Mouse (Mus musculus) intestine, embryonic 15.5 days (tissue): ENCODE measurements at regions not wholly inside any gene's neighbourhood (a gene's known extent, or its start where the extent isn't known, plus 50 kb on each side); places are given as distances from the start of the nearest gene placed in this dataset.
A peak's percentile ranks its signal among the peaks of the same experiment; 100 is the strongest.

Experiments
- ATAC-seq: fragments of 200-750 bp; cut with Nextera tagmentation; 2 replicates; pipeline ENCODE4 v1.8.0; 2017; ENCODE audit warnings: moderate TSS enrichment, moderate library complexity
- H3K27ac ChIP-seq: fragments of 300-500 bp; sonication (generic); 2 replicates; pipeline ENCODE4 v1.5.1; 2015; ENCODE audit warnings: mild to moderate bottlenecking, inconsistent platforms
- H3K27me3 ChIP-seq: fragments of 300-500 bp; sonication (generic); replicated peaks from 2 replicates; pipeline ENCODE4 v1.6.1; 2015; ENCODE audit warnings: inconsistent platforms
- H3K36me3 ChIP-seq: fragments of 300-500 bp; sonication (generic); 2 replicates; pipeline ENCODE4 v1.6.1; 2015; ENCODE audit warnings: inconsistent platforms
- H3K4me1 ChIP-seq: fragments of 300-500 bp; sonication (generic); replicated peaks from 2 replicates; pipeline ENCODE4 v1.6.1; 2015; ENCODE audit warnings: inconsistent platforms
- H3K4me2 ChIP-seq: fragments of 300-500 bp; sonication (generic); replicated peaks from 2 replicates; pipeline ENCODE4 v1.6.1; 2015; ENCODE audit warnings: mild to moderate bottlenecking, inconsistent platforms
- H3K4me3 ChIP-seq: fragments of 300-500 bp; sonication (generic); replicated peaks from 2 replicates; pipeline ENCODE4 v1.5.1; 2015; ENCODE audit warnings: inconsistent platforms
- H3K9ac ChIP-seq: fragments of 300-500 bp; sonication (generic); 2 replicates; pipeline ENCODE4 v1.6.1; 2015; ENCODE audit warnings: inconsistent platforms
- H3K9me3 ChIP-seq: fragments of 300-500 bp; sonication (generic); 2 replicates; pipeline ENCODE4 v1.6.1; 2016; ENCODE audit warnings: inconsistent platforms
- WGBS: fragments of 180-500 bp; shearing (Covaris S2); methylation state at CpG from one replicate; pipeline ENCODE4 v1.1.7; 2015; 5-methylcytosine and 5-hydroxymethylcytosine counted together

- Histone ChIP-seq H3K4me2 (no peak overlapping the region), H3K4me3 (no peak overlapping the region), H3K9me3 (no peaks in the 10 kb centered on the region), H3K4me1 (no peaks in the 10 kb centered on the region), H3K9ac (no peak overlapping the region), H3K27ac (no peak overlapping the region), H3K27me3 (no peaks in the 10 kb centered on the region), H3K36me3 (no peaks in the 10 kb centered on the region)
- 79% methylated on average over 4 of the region's 4 CpGs for WGBS
- ATAC-seq: no peak
Observed at GRCm38 (mm10) chr13:106513669-106514068, 423.1 kb downstream of the Ipo11 start.

GRCm38 (mm10) chr13:106510435-106510834 lies 426.3 kb downstream of the Ipo11 start:
- no peak overlapping the region for H3K9ac ChIP-seq
- H3K4me2 ChIP-seq: no peak overlapping the region
- H3K27me3 ChIP-seq: no peaks in the 10 kb centered on the region
- no peaks in the 10 kb centered on the region for H3K4me1 ChIP-seq
- H3K4me3 ChIP-seq: no peak overlapping the region
- ATAC-seq: no peak
- WGBS: 79% methylated on average over 6 of the region's 6 CpGs
- no peaks in the 10 kb centered on the region for H3K9me3 ChIP-seq
- no peak overlapping the region for H3K27ac ChIP-seq
- H3K36me3 ChIP-seq: no peaks in the 10 kb centered on the region

- no peak overlapping the region for H3K4me2 ChIP-seq
- no peaks in the 10 kb centered on the region for H3K36me3 ChIP-seq
- H3K27ac ChIP-seq: no peak overlapping the region
- no peaks in the 10 kb centered on the region for H3K9me3 ChIP-seq
- no peaks in the 10 kb centered on the region for H3K27me3 ChIP-seq
- H3K4me1 ChIP-seq: no peaks in the 10 kb centered on the region
- H3K4me3 ChIP-seq: no peak overlapping the region
- peak; percentile 69 for ATAC-seq
- 36% methylated on average over 6 of the region's 6 CpGs for WGBS
- H3K9ac ChIP-seq: no peak overlapping the region
Observed at GRCm38 (mm10) chr13:106501273-106501672, 435.5 kb downstream of the Ipo11 start.

- Histone ChIP-seq H3K27me3 (no peaks in the 10 kb centered on the region), H3K4me3 (no peak overlapping the region), H3K27ac (no peak overlapping the region), H3K4me2 (no peak overlapping the region), H3K9me3 (no peaks in the 10 kb centered on the region), H3K9ac (no peak overlapping the region), H3K36me3 (no peaks in the 10 kb centered on the region), H3K4me1 (no peaks in the 10 kb centered on the region)
- WGBS: 44% methylated on average over 4 of the region's 4 CpGs
- no peak for ATAC-seq
Observed at GRCm38 (mm10) chr13:106471264-106471663, 465.5 kb downstream of the Ipo11 start.

- H3K9me3 ChIP-seq: no peaks in the 10 kb centered on the region
- 83% methylated on average over 6 of the region's 6 CpGs for WGBS
- H3K27me3 ChIP-seq: no peaks in the 10 kb centered on the region
- no peak overlapping the region for H3K27ac ChIP-seq
- no peak overlapping the region for H3K4me2 ChIP-seq
- no peaks in the 10 kb centered on the region for H3K36me3 ChIP-seq
- ATAC-seq: no peak
- no peak overlapping the region for H3K9ac ChIP-seq
- no peaks in the 10 kb centered on the region for H3K4me1 ChIP-seq
- no peak overlapping the region for H3K4me3 ChIP-seq
Observed at GRCm38 (mm10) chr13:106454366-106454927, 482.3 kb downstream of the Ipo11 start.

- H3K4me3 ChIP-seq: no peak overlapping the region
- H3K4me2 ChIP-seq: no peak overlapping the region
- H3K9ac ChIP-seq: no peak overlapping the region
- no peaks in the 10 kb centered on the region for H3K27me3 ChIP-seq
- no peaks in the 10 kb centered on the region for H3K36me3 ChIP-seq
- no peaks in the 10 kb centered on the region for H3K4me1 ChIP-seq
- H3K9me3 ChIP-seq: no peaks in the 10 kb centered on the region
- WGBS: 64% methylated on average over 3 of the region's 3 CpGs
- H3K27ac ChIP-seq: no peak overlapping the region
- ATAC-seq: no peak
Observed at GRCm38 (mm10) chr13:106432165-106432564, 504.6 kb downstream of the Ipo11 start.

GRCm38 (mm10) chr13:106406608-106407038 lies 530.1 kb downstream of the Ipo11 start:
- H3K4me2 ChIP-seq: no peak overlapping the region
- no peaks in the 10 kb centered on the region for H3K9me3 ChIP-seq
- H3K36me3 ChIP-seq: no peaks in the 10 kb centered on the region
- no peak for ATAC-seq
- no peak overlapping the region for H3K4me3 ChIP-seq
- no peak overlapping the region for H3K27ac ChIP-seq
- no peaks in the 10 kb centered on the region for H3K4me1 ChIP-seq
- WGBS: 57% methylated on average over 1 of the region's 1 CpGs
- H3K27me3 ChIP-seq: no peaks in the 10 kb centered on the region
- no peak overlapping the region for H3K9ac ChIP-seq

GRCm38 (mm10) chr13:106392642-106393041 lies 544.1 kb downstream of the Ipo11 start:
- no peaks in the 10 kb centered on the region for H3K27me3 ChIP-seq
- no peak overlapping the region for H3K9ac ChIP-seq
- H3K36me3 ChIP-seq: no peaks in the 10 kb centered on the region
- no peak overlapping the region for H3K4me2 ChIP-seq
- ATAC-seq: no peak
- H3K27ac ChIP-seq: no peak overlapping the region
- H3K9me3 ChIP-seq: no peaks in the 10 kb centered on the region
- 75% methylated on average over 8 of the region's 8 CpGs for WGBS
- H3K4me1 ChIP-seq: no peaks in the 10 kb centered on the region
- H3K4me3 ChIP-seq: no peak overlapping the region

- no peak for ATAC-seq
- H3K9me3 ChIP-seq: no peaks in the 10 kb centered on the region
- H3K4me1 ChIP-seq: no peaks in the 10 kb centered on the region
- no peak overlapping the region for H3K27ac ChIP-seq
- H3K36me3 ChIP-seq: no peaks in the 10 kb centered on the region
- no peak overlapping the region for H3K4me3 ChIP-seq
- no peak overlapping the region for H3K9ac ChIP-seq
- WGBS: 71% methylated on average over 4 of the region's 4 CpGs
- no peaks in the 10 kb centered on the region for H3K27me3 ChIP-seq
- no peak overlapping the region for H3K4me2 ChIP-seq
Observed at GRCm38 (mm10) chr13:106388634-106389033, 548.1 kb downstream of the Ipo11 start.

GRCm38 (mm10) chr13:106367589-106367988 lies 569.2 kb downstream of the Ipo11 start:
- Histone ChIP-seq H3K4me1 (no peaks in the 10 kb centered on the region), H3K36me3 (no peaks in the 10 kb centered on the region), H3K9me3 (no peaks in the 10 kb centered on the region), H3K9ac (no peak overlapping the region), H3K27ac (no peak overlapping the region), H3K4me2 (no peak overlapping the region), H3K4me3 (no peak overlapping the region), H3K27me3 (no peaks in the 10 kb centered on the region)
- WGBS: 87% methylated on average over 7 of the region's 7 CpGs
- ATAC-seq: no peak

- ATAC-seq: no peak
- no peak overlapping the region for H3K4me3 ChIP-seq
- WGBS: 80% methylated on average over 4 of the region's 4 CpGs
Observed at GRCm38 (mm10) chr13:106352614-106353409, 583.9 kb downstream of the Ipo11 start.

GRCm38 (mm10) chr13:106332025-106332424 lies 604.7 kb downstream of the Ipo11 start:
- Histone ChIP-seq H3K36me3 (no peaks in the 10 kb centered on the region), H3K4me3 (no peak overlapping the region), H3K4me2 (no peak overlapping the region), H3K9me3 (no peaks in the 10 kb centered on the region), H3K27ac (no peak overlapping the region), H3K27me3 (no peaks in the 10 kb centered on the region), H3K4me1 (no peaks in the 10 kb centered on the region), H3K9ac (no peak overlapping the region)
- no peak for ATAC-seq

More at GRCm38 (mm10) chr13:106352614-106353409, 583.9 kb downstream of the Ipo11 start:
- H3K27me3 ChIP-seq: no peaks in the 10 kb centered on the region
- H3K36me3 ChIP-seq: no peaks in the 10 kb centered on the region
- H3K27ac ChIP-seq: no peak overlapping the region
- H3K4me1 ChIP-seq: no peaks in the 10 kb centered on the region
- H3K9ac ChIP-seq: no peak overlapping the region
- no peaks in the 10 kb centered on the region for H3K9me3 ChIP-seq
- no peak overlapping the region for H3K4me2 ChIP-seq

- Histone ChIP-seq H3K9ac (no peak overlapping the region), H3K4me3 (no peak overlapping the region), H3K4me1 (no peaks in the 10 kb centered on the region), H3K36me3 (no peaks in the 10 kb centered on the region), H3K9me3 (no peaks in the 10 kb centered on the region), H3K4me2 (no peak overlapping the region), H3K27ac (no peak overlapping the region), H3K27me3 (no peaks in the 10 kb centered on the region)
- WGBS: 83% methylated on average over 3 of the region's 3 CpGs
- ATAC-seq: no peak
Observed at GRCm38 (mm10) chr13:106318980-106319379, 617.8 kb downstream of the Ipo11 start.
